Mouse (Mus musculus): ENCODE results near the gene 0610009B22Rik.

DNA sequence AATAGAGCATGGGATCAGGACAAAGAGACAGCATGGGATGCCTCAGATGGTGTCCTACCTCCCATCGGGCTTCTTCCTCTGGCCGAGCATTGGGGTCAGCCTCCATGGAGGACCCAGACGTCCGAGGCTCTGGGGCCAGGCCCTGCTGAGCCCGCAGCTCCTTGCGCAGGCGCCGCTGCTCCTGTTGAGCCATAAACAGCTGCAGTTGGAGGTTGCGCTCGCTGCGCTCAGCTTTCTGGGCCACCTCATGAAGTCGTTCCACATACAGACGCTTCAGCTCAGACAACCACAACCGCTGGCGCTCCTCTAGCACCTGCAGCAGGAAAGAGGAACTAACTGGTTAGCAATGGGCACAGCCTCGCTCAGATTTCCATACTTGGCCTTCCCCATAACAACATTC is 44.5 kb downstream of the 0610009B22Rik start:
- TF ChIP-seq ZC3H11A (IDR thresholded peaks at IDR 0.05; ENCODE audit: low read depth, low read length) (no peak), SIN3A (IDR thresholded peaks at IDR 0.05; ENCODE audit: low read length) (peak; percentile 58), ETS1 (conservative IDR thresholded peaks at IDR 0.05; ENCODE audit: low read depth, low read length) (peak; percentile 79), CTCF (conservative IDR thresholded peaks at IDR 0.05 in 1 of 2, IDR thresholded peaks at IDR 0.05 in 1 of 2; ENCODE audit: low read depth in 2 of 2, low read length in 2 of 2) (no peak), E2F4 (IDR thresholded peaks at IDR 0.05; ENCODE audit: insufficient replicate concordance, low read depth, low read length) (no peak), MEF2A (IDR thresholded peaks at IDR 0.05; ENCODE audit: borderline replicate concordance, low read depth, low read length) (peak; percentile 76), USF1 (IDR thresholded peaks at IDR 0.05; ENCODE audit: low read depth, low read length) (no peak), POLR2A (IDR thresholded peaks at IDR 0.05; ENCODE audit: low read depth, low read length) (peak; percentile 68)
